Mouse (Mus musculus): ENCODE measurements around the gene Ccdc180. TPM values are rescaled to one million over a fixed set of nuclear protein-coding genes. Genes with fewer than 3 reads are reported as not detected.

The Ccdc180 gene
- total and polyA plus RNA-seq, 3 experiments: 0.20 TPM; not detected in 2

DNA sequence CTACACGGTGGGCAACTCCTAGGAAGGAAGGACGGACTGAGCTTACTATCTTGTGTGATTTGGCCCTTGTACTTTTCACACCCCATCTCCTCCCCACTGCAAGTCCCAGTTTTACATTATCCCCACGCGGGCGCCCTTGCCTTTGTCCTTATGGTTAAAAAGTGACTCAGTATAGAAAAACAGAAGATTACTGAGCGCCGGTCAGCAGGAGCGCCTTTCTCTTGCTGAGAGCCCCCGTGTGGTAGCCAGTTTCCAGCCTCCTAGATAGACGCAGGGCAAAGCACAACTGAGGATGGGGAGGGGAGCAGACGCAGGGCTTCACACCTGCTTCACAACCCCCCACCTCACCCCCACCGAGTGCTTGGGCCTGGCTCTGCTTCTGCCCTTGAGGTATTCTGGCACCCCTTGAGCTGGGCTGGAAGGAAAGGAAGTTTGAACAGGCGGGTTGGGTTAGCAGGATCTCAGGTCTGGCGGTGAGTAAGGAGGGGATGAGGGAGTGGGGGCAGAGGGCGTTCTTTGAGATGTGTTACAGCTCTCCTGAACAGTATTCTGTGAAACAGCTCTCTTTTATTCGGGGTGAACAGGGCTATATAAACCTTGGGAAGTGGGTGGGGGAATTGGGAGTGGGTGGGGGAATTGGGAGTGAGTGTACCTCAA lies 6.5 kb downstream of the Ccdc180 start:
- TF ChIP-seq POLR2A (IDR thresholded peaks at IDR 0.05; ENCODE audit: insufficient read depth, low read depth, low read length) (no peak), CTCF (IDR thresholded peaks at IDR 0.05) (no peak), EP300 (IDR thresholded peaks at IDR 0.05; ENCODE audit: insufficient read depth, low read depth, low read length) (no peak)
- intact Hi-C loops (cut with DNase I): no loop called here
- Histone ChIP-seq H3K9ac (ENCODE audit: low read depth, low read length) (no peak overlapping the region), H3K4me3 (no peak overlapping the region), H3K27ac (no peak overlapping the region), H3K79me2 (replicated peaks; ENCODE audit: control insufficient read depth, insufficient read depth, low read length) (no peaks in the 10 kb centered on the region), H3K4me1 (ENCODE audit: control insufficient read depth, insufficient read depth, low read length) (no peaks in the 10 kb centered on the region), H3K36me3 (ENCODE audit: control insufficient read depth, insufficient read depth, low read length) (no peaks in the 10 kb centered on the region), H3K27me3 (ENCODE audit: control insufficient read depth, insufficient read depth, low read length) (no peaks in the 10 kb centered on the region)
- DNase-seq: no peak
- WGBS: 22% methylated on average over 16 of the region's 16 CpGs

DNA sequence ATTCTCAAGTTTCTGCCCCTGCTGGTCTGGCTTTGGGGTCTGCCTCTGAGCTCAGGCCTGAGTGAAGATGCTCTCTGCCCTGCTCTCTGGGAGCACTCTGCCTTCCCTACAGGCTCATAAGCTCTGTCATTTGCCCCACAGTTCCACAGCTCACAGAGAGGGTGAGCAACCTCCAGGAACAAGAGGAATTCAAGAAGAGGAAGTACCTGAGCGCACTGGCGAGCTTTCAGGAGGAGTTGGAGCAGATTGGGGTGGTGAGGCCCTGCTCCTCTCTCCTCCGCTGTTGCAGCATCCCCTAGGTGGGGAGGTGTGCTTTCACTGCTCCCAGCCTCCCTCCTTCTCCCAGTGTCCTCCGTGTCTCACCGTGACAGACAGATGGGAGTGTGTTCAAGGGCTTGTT lies 8.3 kb downstream of the Ccdc180 start:
- Histone ChIP-seq H3K4me3 (no peak overlapping the region), H3K9ac (ENCODE audit: low read depth, low read length) (no peak overlapping the region), H3K27ac (no peak overlapping the region), H3K79me2 (replicated peaks; ENCODE audit: control insufficient read depth, insufficient read depth, low read length) (no peaks in the 10 kb centered on the region), H3K4me1 (ENCODE audit: control insufficient read depth, insufficient read depth, low read length) (no peaks in the 10 kb centered on the region), H3K27me3 (ENCODE audit: control insufficient read depth, insufficient read depth, low read length) (no peaks in the 10 kb centered on the region), H3K36me3 (ENCODE audit: control insufficient read depth, insufficient read depth, low read length) (no peaks in the 10 kb centered on the region)
- intact Hi-C loops (cut with DNase I): no loop called here
- DNase-seq: no peak
- WGBS: 54% methylated on average over 5 of the region's 5 CpGs
- no peak for TF ChIP-seq CTCF (IDR thresholded peaks at IDR 0.05)
- no peak for TF ChIP-seq EP300 (IDR thresholded peaks at IDR 0.05; ENCODE audit: insufficient read depth, low read depth, low read length)
- TF ChIP-seq POLR2A (IDR thresholded peaks at IDR 0.05; ENCODE audit: insufficient read depth, low read depth, low read length): no peak

DNA sequence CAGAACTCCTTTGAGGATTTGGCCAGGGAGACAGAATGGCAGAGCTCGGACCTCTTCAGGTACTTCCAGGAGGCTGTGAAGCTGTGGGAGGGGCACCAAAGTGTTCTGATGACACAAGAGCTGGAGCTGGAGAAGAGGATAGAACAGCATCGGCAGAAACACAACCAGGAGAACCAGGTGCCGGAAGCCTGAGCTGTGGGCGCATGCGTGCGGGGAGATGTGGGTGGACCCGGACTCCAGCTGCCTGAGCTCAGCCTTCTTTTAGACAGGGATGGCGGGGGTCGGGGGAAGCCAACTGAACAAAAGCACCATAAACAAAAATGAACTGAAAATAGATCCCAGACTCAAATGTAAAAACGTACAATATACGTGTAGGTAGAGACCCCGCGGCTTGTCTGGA lies 19.2 kb downstream of the Ccdc180 start:
- WGBS: 82% methylated on average over 13 of the region's 13 CpGs

DNA sequence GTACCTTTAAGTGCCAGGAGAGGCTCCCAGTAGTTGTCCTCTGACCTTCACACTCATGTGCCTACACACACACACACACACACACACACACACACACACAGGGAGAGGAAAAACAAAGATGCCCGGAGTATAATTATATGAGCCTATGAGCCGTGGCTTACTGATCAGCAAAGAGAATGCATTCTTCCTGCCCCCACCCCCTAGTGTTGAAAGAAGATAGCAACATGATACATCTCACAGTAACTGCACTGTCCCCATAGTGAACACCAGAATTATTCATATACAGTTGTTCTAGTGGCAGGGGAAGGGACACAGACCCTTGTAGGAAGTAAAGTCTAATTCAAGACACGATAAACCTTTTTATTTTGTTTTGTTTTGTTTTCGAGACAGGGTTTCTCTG lies 19.8 kb downstream of the Ccdc180 start:
- no peak for DNase-seq
- H3K4me1 ChIP-seq (ENCODE audit: control insufficient read depth, insufficient read depth, low read length): no peaks in the 10 kb centered on the region
- WGBS: 42% methylated on average over 4 of the region's 4 CpGs
- intact Hi-C loops (cut with DNase I): no loop called here
- H3K9ac ChIP-seq (ENCODE audit: low read depth, low read length): no peak overlapping the region
- no peaks in the 10 kb centered on the region for H3K79me2 ChIP-seq (replicated peaks; ENCODE audit: control insufficient read depth, insufficient read depth, low read length)
- H3K4me3 ChIP-seq: no peak overlapping the region
- no peak for TF ChIP-seq EP300 (IDR thresholded peaks at IDR 0.05; ENCODE audit: insufficient read depth, low read depth, low read length)
- no peaks in the 10 kb centered on the region for H3K27me3 ChIP-seq (ENCODE audit: control insufficient read depth, insufficient read depth, low read length)
- H3K36me3 ChIP-seq (ENCODE audit: control insufficient read depth, insufficient read depth, low read length): no peaks in the 10 kb centered on the region
- no peak overlapping the region for H3K27ac ChIP-seq

More for the DNA sequence above, 19.2 kb downstream of the Ccdc180 start:
- Histone ChIP-seq H3K4me1 (ENCODE audit: control insufficient read depth, insufficient read depth, low read length) (no peaks in the 10 kb centered on the region), H3K27ac (no peak overlapping the region), H3K9ac (ENCODE audit: low read depth, low read length) (no peak overlapping the region), H3K79me2 (replicated peaks; ENCODE audit: control insufficient read depth, insufficient read depth, low read length) (no peaks in the 10 kb centered on the region), H3K36me3 (ENCODE audit: control insufficient read depth, insufficient read depth, low read length) (no peaks in the 10 kb centered on the region), H3K27me3 (ENCODE audit: control insufficient read depth, insufficient read depth, low read length) (no peaks in the 10 kb centered on the region), H3K4me3 (no peak overlapping the region)
- no peak for DNase-seq
- intact Hi-C loops (cut with DNase I): no loop called here
- no peak for TF ChIP-seq CTCF (IDR thresholded peaks at IDR 0.05)

DNA sequence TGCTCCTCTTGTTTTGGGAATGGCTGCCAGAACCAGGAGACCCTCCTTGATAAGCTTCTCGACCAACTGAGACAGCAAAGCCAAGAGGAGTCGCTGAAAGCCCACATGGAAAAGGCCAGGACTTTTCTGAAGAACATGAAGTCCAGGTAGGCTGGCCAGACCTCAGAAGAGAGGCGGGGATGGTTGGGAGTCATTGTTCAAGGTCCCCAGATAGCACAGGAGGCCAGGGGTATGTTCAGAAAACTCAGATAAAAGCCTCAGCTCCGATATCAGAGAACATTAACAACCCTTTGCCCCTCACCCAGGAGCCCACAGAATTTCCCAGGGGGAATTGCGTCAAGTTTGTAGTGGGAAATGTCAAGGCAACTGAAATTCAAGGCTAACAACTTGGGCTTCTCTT lies 21.2 kb downstream of the Ccdc180 start:
- intact Hi-C loops (cut with DNase I): no loop called here
- Histone ChIP-seq H3K9ac (ENCODE audit: low read depth, low read length) (no peak overlapping the region), H3K36me3 (ENCODE audit: control insufficient read depth, insufficient read depth, low read length) (no peaks in the 10 kb centered on the region), H3K4me3 (no peak overlapping the region), H3K79me2 (replicated peaks; ENCODE audit: control insufficient read depth, insufficient read depth, low read length) (no peaks in the 10 kb centered on the region), H3K27me3 (ENCODE audit: control insufficient read depth, insufficient read depth, low read length) (no peaks in the 10 kb centered on the region), H3K4me1 (ENCODE audit: control insufficient read depth, insufficient read depth, low read length) (no peaks in the 10 kb centered on the region), H3K27ac (no peak overlapping the region)
- 65% methylated on average over 5 of the region's 5 CpGs for WGBS
- no peak for TF ChIP-seq CTCF (IDR thresholded peaks at IDR 0.05)
- TF ChIP-seq EP300 (IDR thresholded peaks at IDR 0.05; ENCODE audit: insufficient read depth, low read depth, low read length): no peak
- TF ChIP-seq POLR2A (IDR thresholded peaks at IDR 0.05; ENCODE audit: insufficient read depth, low read depth, low read length): no peak
- DNase-seq: no peak

DNA sequence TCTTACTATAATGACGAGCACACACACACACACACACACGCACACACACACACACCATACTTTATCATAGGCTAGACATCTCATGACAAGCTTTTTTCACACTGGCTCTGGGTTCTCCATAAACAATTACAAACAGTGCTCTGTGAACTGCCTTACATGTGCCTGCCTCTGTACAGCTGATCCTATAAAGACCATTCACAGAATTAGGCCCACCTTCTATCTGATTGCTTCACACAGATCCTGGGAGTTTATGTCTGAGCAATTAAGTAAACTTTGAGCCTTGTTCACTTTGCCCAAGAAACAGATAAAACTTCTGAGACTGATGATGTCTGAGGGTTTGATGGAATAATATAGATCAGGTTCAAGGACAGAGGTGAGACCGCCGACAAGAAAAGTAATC lies 21.8 kb downstream of the Ccdc180 start:
- WGBS: 87% methylated on average over 4 of the region's 4 CpGs
- no peak for DNase-seq
- TF ChIP-seq POLR2A (IDR thresholded peaks at IDR 0.05; ENCODE audit: insufficient read depth, low read depth, low read length): no peak
- TF ChIP-seq EP300 (IDR thresholded peaks at IDR 0.05; ENCODE audit: insufficient read depth, low read depth, low read length): no peak
- no peak for TF ChIP-seq CTCF (IDR thresholded peaks at IDR 0.05)
- Histone ChIP-seq H3K9ac (ENCODE audit: low read depth, low read length) (no peak overlapping the region), H3K27me3 (ENCODE audit: control insufficient read depth, insufficient read depth, low read length) (no peaks in the 10 kb centered on the region), H3K27ac (no peak overlapping the region), H3K4me1 (ENCODE audit: control insufficient read depth, insufficient read depth, low read length) (no peaks in the 10 kb centered on the region), H3K4me3 (no peak overlapping the region), H3K79me2 (replicated peaks; ENCODE audit: control insufficient read depth, insufficient read depth, low read length) (no peaks in the 10 kb centered on the region), H3K36me3 (ENCODE audit: control insufficient read depth, insufficient read depth, low read length) (no peaks in the 10 kb centered on the region)
- intact Hi-C loops (cut with DNase I): no loop called here
